Mouse (Mus musculus) adrenal gland, postnatal 25 days (tissue): ENCODE measurements at regions not wholly inside any gene's neighbourhood (a gene's known extent, or its start where the extent isn't known, plus 50 kb on each side); places are given as distances from the start of the nearest gene placed in this dataset.

ENCODE experiments used
- DNase-seq: peaks from one replicate; pipeline ENCODE4 v3.0.0; 2021; ENCODE audit warnings: mixed read lengths

GRCm38 (mm10) chr15:6030396-6030795, 269.2 kb upstream of the Dab2 start:
- DNase-seq: no peak

GRCm38 (mm10) chr15:6034156-6034555, 265.4 kb upstream of the Dab2 start:
- no peak for DNase-seq

DNA sequence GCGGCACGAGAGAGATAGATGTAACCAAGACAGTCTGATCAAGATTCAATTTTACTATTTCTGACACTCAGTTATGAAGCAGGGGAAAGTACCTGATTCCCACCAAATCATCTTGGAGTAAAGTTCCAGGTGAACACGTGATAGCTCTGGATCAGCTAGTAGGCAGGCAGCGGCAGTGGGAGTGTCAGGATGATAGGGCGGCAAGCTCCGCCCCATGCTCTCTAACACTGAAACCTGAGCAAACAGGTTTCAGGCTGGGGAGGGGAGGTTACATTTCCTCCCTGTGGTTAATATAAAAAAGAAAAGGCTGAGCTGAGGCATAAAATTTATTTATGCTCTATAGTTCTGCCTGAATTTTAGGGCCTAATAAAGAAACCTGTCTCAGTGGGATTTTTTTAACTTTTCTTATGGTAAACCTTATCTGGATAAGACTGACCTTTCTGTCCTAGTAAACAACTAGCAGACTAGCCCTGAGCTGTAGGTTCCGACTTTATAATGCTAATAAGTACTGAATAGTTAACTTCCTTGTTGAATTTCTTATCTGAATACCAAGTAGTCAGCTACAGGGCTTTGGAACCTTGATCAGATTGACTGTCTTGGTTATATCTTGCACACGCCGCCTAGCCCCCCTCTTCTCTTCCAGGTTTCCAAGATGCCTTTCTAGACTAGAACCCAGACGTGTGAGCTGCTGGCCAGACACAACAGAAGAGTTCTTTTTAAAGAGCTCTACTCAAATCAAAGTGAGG, 254.9 kb upstream of the Dab2 start:
- no peak for DNase-seq

DNA sequence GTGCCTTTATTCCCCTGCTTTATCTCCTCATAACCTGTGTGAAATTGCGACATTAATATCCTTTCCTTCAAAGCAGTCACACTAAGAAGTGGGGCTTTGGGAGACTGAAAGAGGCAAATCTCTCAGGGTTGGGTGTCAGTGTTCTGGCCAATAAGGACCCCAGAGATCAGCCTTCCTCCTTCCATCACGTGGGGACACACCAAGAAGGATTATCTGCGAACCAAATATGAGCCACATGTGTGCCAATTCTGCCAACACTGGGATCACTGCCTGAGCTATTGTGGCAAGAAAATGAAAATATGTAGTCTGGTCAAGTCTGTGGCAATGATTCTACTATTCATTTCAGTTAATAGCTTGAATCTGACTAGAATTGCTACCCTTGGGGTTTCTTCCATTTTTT, 243.9 kb upstream of the Dab2 start:
- no peak for DNase-seq

DNA sequence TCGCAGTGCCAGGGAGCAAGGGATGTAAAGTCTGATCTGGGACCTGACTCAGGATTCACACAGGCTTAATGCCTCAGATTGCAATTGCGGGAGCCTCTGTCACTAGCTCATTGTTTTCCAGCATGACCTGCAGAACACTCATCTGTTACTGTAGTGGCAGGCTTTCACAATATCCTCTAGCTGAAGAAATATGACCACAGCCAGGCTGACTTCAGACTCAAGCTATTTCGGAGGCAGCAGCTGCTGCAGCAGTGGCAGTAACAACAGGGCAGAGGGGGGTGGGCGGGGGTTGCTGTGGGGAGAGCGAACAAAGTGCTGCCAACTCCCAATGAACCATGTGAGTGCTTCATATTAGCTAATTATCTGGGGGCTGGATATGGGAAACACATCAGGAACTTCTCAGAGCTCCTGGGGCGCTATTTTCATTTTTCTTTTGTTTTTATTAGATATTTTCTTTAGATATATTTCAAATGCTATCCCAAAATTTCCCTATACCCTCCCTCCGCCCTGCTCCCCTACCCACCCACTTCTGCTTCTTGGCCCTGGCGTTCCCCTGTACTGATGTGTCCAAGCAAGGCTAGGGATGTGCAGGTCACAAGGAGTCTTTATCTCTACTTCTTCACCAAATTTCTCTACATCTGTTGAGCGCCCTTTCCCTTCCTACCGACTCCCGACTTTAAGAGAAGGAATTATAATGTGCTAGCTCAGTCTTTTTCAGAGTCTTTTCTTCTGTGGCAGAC, 242.5 kb upstream of the Dab2 start:
- DNase-seq: no peak

GRCm38 (mm10) chr15:6059361-6059760, 240.2 kb upstream of the Dab2 start:
- no peak for DNase-seq

DNA sequence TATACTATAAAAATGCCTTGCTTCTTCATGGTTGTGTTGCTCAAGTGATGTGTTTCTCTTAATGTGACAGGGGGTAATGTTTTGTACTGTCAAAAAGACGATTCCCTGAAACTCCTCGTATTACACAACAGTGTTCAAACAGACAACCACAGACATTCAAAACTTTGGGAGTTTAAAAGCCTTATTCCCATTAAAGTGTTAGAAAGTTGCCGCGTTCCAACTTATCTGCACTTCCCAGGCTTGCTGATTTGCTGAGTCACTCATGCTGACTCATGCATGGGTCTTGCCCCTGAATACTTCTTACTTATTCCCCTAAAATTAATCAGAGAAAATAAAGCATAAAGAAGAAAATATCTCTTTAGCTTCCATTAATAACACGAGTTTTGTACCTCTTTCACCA, 239.8 kb upstream of the Dab2 start:
- DNase-seq: peak; percentile 2

DNA sequence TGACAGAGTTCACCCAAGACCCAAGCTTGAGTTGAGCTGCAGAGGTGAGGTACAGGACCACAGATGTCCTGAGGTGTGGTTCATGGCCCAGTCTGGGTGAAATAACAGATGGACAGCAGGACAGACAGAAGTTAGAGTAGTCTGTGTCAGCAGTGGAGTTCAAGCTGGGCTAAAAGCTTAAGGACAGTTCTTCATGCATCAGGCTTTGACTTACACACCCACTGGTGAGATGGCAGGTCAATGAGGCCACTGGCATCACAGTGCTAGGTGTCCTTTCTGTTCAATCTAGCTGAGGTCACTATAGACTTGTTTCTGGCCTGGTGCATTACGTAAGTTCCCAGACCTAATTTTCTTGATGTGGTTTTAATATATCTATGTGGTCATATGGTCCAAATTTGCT, 238.9 kb upstream of the Dab2 start:
- DNase-seq: no peak

GRCm38 (mm10) chr15:6065100-6065499, 234.5 kb upstream of the Dab2 start:
- DNase-seq: no peak

GRCm38 (mm10) chr15:6067380-6067779, 232.2 kb upstream of the Dab2 start:
- DNase-seq: no peak

DNA sequence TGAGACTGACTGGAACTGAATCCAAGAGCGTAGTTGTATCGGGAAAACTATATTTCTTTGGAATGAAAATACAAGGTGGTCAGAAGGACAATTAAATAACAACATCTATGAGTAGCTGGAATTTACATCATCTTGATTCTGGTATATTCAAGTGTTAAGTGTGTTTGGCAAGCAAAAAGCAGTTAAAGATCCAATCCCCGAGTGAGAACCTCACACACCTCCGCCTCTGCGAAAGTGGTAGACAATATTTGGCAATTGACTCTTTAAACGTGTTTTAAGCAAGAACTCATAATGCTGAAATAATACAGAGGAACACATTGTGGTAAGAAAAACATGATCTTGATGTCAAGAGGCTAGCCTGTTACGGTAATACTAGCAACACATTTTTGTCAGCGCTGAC, 231.2 kb upstream of the Dab2 start:
- no peak for DNase-seq

DNA sequence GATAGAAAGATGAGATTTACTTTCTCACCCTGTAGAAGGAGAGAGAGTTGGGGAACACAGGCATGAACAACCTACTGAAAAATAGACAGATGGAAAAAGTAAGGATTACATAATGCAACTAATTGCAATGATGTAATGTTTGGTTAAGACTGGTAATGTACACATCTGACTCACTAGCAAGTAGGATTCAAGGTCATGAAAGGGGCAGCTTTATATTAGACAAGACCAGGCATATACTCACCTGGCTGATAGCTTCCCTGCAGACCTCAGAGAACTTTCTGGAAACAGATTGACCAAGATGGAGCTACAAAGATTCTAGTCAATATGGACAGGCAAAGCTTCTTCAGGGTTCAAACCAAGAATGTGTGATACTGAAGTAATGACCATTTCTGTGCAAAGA, 227.7 kb upstream of the Dab2 start:
- no peak for DNase-seq

DNA sequence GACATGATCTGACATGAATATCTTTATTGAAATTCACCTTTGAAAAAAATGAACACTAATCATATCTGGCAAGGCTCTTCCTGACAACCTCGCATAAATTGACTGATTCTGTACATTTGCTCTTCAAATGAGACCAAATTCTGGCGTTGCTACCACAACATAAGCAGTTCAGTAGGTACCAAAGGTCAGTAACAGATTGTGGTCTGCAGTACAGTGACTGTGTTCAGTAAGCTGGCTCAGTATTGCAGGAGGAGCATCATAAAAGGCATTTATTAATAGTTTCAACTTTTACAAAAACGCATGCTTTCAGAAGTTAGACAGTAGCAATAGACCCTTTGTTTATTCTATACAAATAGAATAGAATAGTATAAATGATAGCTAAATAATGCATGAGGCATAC, 226.7 kb upstream of the Dab2 start:
- DNase-seq: no peak

- DNase-seq: peak; percentile 24
Observed at GRCm38 (mm10) chr15:6080714-6081635, 218.6 kb upstream of the Dab2 start.

GRCm38 (mm10) chr15:6087208-6087607, 212.4 kb upstream of the Dab2 start:
- no peak for DNase-seq

- DNase-seq: no peak
Observed at GRCm38 (mm10) chr15:6088498-6088897, 211.1 kb upstream of the Dab2 start.

GRCm38 (mm10) chr15:6129697-6130096, 169.9 kb upstream of the Dab2 start:
- no peak for DNase-seq

- no peak for DNase-seq
Observed at GRCm38 (mm10) chr15:6132216-6132615, 167.4 kb upstream of the Dab2 start.

GRCm38 (mm10) chr15:6145071-6145470, 154.5 kb upstream of the Dab2 start:
- DNase-seq: no peak

DNA sequence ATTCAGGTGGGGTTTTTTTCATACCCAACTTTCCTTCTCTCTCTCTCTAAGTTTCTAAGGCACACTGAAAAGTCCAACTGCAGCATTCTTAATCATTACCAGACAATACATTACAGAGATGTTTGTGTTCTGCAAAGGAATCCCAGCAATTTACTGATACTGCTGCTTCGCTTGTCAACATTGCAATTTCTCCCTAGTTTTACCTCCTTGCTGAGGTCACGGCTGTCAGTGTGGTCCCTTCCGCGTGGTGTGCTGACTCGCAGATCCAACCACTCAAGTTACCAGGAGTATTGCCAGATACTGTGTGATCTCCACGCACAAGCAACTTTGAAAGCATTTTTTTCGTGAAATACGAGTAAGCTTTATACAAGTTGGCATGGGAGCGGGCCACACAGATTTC, 144.9 kb upstream of the Dab2 start:
- DNase-seq: no peak

GRCm38 (mm10) chr15:6180261-6180660, 119.3 kb upstream of the Dab2 start:
- no peak for DNase-seq

DNA sequence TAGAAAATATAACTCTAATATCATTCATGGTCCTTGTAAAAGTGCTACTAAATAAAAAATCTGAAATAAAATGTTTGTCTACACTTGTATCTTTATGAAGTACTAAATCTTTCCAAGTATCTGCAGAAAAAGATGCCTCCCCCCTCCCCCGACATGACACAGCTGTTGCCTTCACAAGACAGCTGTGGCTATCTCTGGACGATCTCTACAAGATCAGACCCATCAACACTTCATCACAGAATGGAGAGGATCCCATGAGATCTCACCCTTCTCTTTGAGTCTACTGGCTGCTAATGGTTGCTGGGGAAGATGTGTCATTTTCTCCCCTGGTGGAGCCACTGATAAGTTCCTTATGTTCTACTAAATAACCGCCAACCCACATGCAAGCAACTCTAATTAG, 116.0 kb upstream of the Dab2 start:
- no peak for DNase-seq

GRCm38 (mm10) chr15:6191845-6192244, 107.7 kb upstream of the Dab2 start:
- no peak for DNase-seq
